Mouse (Mus musculus) hindbrain, postnatal 0 days (tissue): ENCODE measurements around the gene Acer1. TPM values are rescaled to one million over a fixed set of nuclear protein-coding genes. Genes with fewer than 3 reads are reported as not detected.

Experiments
- ATAC-seq: fragments of 200-750 bp; cut with Nextera tagmentation; 2 replicates; pipeline ENCODE4 v1.8.0; 2017; ENCODE audit warnings: mild to moderate bottlenecking, moderate TSS enrichment, moderate library complexity
- DNase-seq: peaks from one replicate; pipeline ENCODE4 v3.0.0-alpha.2; 2015; ENCODE audit warnings: low spot score
- H3K27ac ChIP-seq: fragments of 300-500 bp; sonication (generic); 2 replicates; pipeline ENCODE4 v1.5.1; 2014; ENCODE audit warnings: mild to moderate bottlenecking
- H3K27me3 ChIP-seq: fragments of 300-500 bp; sonication (generic); 2 replicates; pipeline ENCODE4 v1.6.1; 2014; ENCODE audit warnings: low read length, mixed read lengths; ENCODE audit not compliant: insufficient read depth
- H3K36me3 ChIP-seq: fragments of 300-500 bp; sonication (generic); 2 replicates; pipeline ENCODE4 v1.6.1; 2014; ENCODE audit warnings: low read length, mixed read lengths; ENCODE audit not compliant: insufficient read depth
- H3K4me1 ChIP-seq: fragments of 300-500 bp; sonication (generic); 2 replicates; pipeline ENCODE4 v1.6.1; 2014; ENCODE audit warnings: antibody characterized with exemption, low read length, mixed read lengths; ENCODE audit not compliant: insufficient read depth
- H3K4me2 ChIP-seq: fragments of 300-500 bp; sonication (generic); 2 replicates; pipeline ENCODE4 v1.6.1; 2014; ENCODE audit warnings: low read depth, mild to moderate bottlenecking, low read length, moderate library complexity, mixed read lengths
- H3K4me3 ChIP-seq: fragments of 300-500 bp; sonication (generic); 2 replicates; pipeline ENCODE4 v1.5.1; 2014; ENCODE audit warnings: low read length
- H3K9ac ChIP-seq: fragments of 300-500 bp; sonication (generic); replicated peaks from 2 replicates; pipeline ENCODE4 v1.6.1; 2014; ENCODE audit warnings: mild to moderate bottlenecking, low read length, moderate library complexity, mixed read lengths
- H3K9me3 ChIP-seq: fragments of 300-500 bp; sonication (generic); 2 replicates; pipeline ENCODE4 v1.6.1; 2016; ENCODE audit warnings: low read length, mixed read lengths
- CTCF ChIP-seq: IDR thresholded peaks from 2 replicates; pipeline ENCODE4 v1.5.1; 2016; ENCODE audit warnings: antibody characterized with exemption, control low read depth, low read depth
- WGBS: fragments of 180-500 bp; shearing (Covaris S2); extraction: QIAGEN DNeasy Blood & Tissue Kit; methylation state at CpG from one replicate; pipeline ENCODE4 v1.1.7; 2014; 5-methylcytosine and 5-hydroxymethylcytosine counted together
- polyA plus RNA-seq: library from polyadenylated mRNA; unstranded; fragments of >200 nt; fragmentation: Nextera tagmentation; extraction: Ambion mirVana; gene quantifications from 2 replicates; pipeline ENCODE4 v1.2.1, GENCODE M21; 2015
- total RNA-seq: library from RNA; depleted of rRNA; stranded (reverse); fragments of >200 nt; gene quantifications from 2 replicates; pipeline ENCODE4 v1.2.3, GENCODE M21; 2014

The Acer1 gene
- total and polyA plus RNA-seq, 2 experiments from 2014 or later = not detected

GRCm38 (mm10) chr17:56969321-56969720 lies 12.6 kb downstream of the Acer1 start:
- no peak for DNase-seq
- Histone ChIP-seq H3K4me3 (no peak overlapping the region), H3K9ac (no peak overlapping the region), H3K4me2 (no peak overlapping the region), H3K27ac (no peak overlapping the region), H3K9me3 (no peaks in the 10 kb centered on the region), H3K36me3 (no peaks in the 10 kb centered on the region), H3K4me1 (no peaks in the 10 kb centered on the region), H3K27me3 (no peaks in the 10 kb centered on the region)
- TF ChIP-seq CTCF = no peak
- WGBS = 72% methylated on average over 3 of the region's 3 CpGs
- ATAC-seq = no peak

- Histone ChIP-seq H3K27ac (no peak overlapping the region), H3K36me3 (no peaks in the 10 kb centered on the region), H3K4me2 (no peak overlapping the region), H3K4me3 (no peak overlapping the region), H3K4me1 (no peaks in the 10 kb centered on the region), H3K27me3 (no peaks in the 10 kb centered on the region), H3K9me3 (no peaks in the 10 kb centered on the region), H3K9ac (no peak overlapping the region)
- whole genome bisulfite sequencing = 80% methylated on average over 6 of the region's 6 CpGs
- ATAC-seq = no peak
- DNase-seq = no peak
- TF ChIP-seq CTCF = no peak
Measured at GRCm38 (mm10) chr17:56963646-56964045, 18.3 kb downstream of the Acer1 start.

GRCm38 (mm10) chr17:56962642-56963405 lies 19.1 kb downstream of the Acer1 start:
- no peak for DNase-seq
- no peak for ATAC-seq
- no peaks in the 10 kb centered on the region for H3K9me3 ChIP-seq

GRCm38 (mm10) chr17:56961880-56962279 lies 20.0 kb downstream of the Acer1 start:
- Histone ChIP-seq H3K4me2 (no peak overlapping the region), H3K4me3 (no peak overlapping the region), H3K4me1 (no peaks in the 10 kb centered on the region), H3K36me3 (no peaks in the 10 kb centered on the region), H3K9ac (no peak overlapping the region), H3K27ac (no peak overlapping the region), H3K27me3 (no peaks in the 10 kb centered on the region), H3K9me3 (no peaks in the 10 kb centered on the region)
- DNase-seq (no peak), ATAC-seq (no peak)
- TF ChIP-seq CTCF = peak; percentile 31
- 95% methylated on average over 4 of the region's 4 CpGs for WGBS

More at GRCm38 (mm10) chr17:56962642-56963405, 19.1 kb downstream of the Acer1 start:
- TF ChIP-seq CTCF = no peak
- Histone ChIP-seq H3K27me3 (no peaks in the 10 kb centered on the region), H3K36me3 (no peaks in the 10 kb centered on the region), H3K27ac (no peak overlapping the region), H3K9ac (no peak overlapping the region), H3K4me1 (no peaks in the 10 kb centered on the region), H3K4me2 (no peak overlapping the region), H3K4me3 (no peak overlapping the region)
- WGBS = 84% methylated on average over 5 of the region's 5 CpGs

- Histone ChIP-seq H3K4me3 (no peak overlapping the region), H3K9ac (no peak overlapping the region), H3K27me3 (no peaks in the 10 kb centered on the region), H3K36me3 (no peaks in the 10 kb centered on the region), H3K4me2 (no peak overlapping the region), H3K27ac (no peak overlapping the region), H3K9me3 (no peaks in the 10 kb centered on the region), H3K4me1 (no peaks in the 10 kb centered on the region)
- DNase-seq = no peak
- 84% methylated on average over 4 of the region's 4 CpGs for WGBS
- no peak for ATAC-seq
- no peak for TF ChIP-seq CTCF
Measured at GRCm38 (mm10) chr17:56958667-56959066, 23.3 kb downstream of the Acer1 start.

GRCm38 (mm10) chr17:56957763-56958429 lies 24.0 kb downstream of the Acer1 start:
- Histone ChIP-seq H3K27me3 (no peaks in the 10 kb centered on the region), H3K4me1 (no peaks in the 10 kb centered on the region), H3K36me3 (no peaks in the 10 kb centered on the region), H3K27ac (no peak overlapping the region), H3K9me3 (no peaks in the 10 kb centered on the region), H3K4me2 (no peak overlapping the region), H3K9ac (no peak overlapping the region), H3K4me3 (no peak overlapping the region)
- TF ChIP-seq CTCF = no peak
- ATAC-seq (no peak), DNase-seq (no peak)
- WGBS = 38% methylated on average over 11 of the region's 11 CpGs

- Histone ChIP-seq H3K36me3 (no peaks in the 10 kb centered on the region), H3K27me3 (no peaks in the 10 kb centered on the region), H3K27ac (no peak overlapping the region), H3K4me3 (no peak overlapping the region), H3K4me2 (no peak overlapping the region), H3K4me1 (no peaks in the 10 kb centered on the region), H3K9me3 (no peaks in the 10 kb centered on the region), H3K9ac (no peak overlapping the region)
- no peak for TF ChIP-seq CTCF
- 79% methylated on average over 7 of the region's 7 CpGs for WGBS
- ATAC-seq (no peak), DNase-seq (no peak)
Measured at GRCm38 (mm10) chr17:56954871-56955270, 27.1 kb downstream of the Acer1 start.
